Mouse (Mus musculus) spleen, adult 2 months (tissue): ENCODE measurements at regions not wholly inside any gene's neighbourhood (a gene's known extent, or its start where the extent isn't known, plus 50 kb on each side); places are given as distances from the start of the nearest gene placed in this dataset.

Source experiments
- CTCF ChIP-seq: fragments of 200-500 bp; IDR thresholded peaks from 2 replicates; pipeline ENCODE4 v1.5.1; 2011; ENCODE audit warnings: mild to moderate bottlenecking, inconsistent platforms; ENCODE audit not compliant: insufficient read depth, insufficient read length, insufficient replicate concordance; ENCODE audit errors: extremely low read depth
- POLR2A ChIP-seq: fragments of 200-500 bp; IDR thresholded peaks from 2 replicates; pipeline ENCODE4 v1.6.1; 2011; ENCODE audit warnings: low read depth, low read length, inconsistent platforms

DNA sequence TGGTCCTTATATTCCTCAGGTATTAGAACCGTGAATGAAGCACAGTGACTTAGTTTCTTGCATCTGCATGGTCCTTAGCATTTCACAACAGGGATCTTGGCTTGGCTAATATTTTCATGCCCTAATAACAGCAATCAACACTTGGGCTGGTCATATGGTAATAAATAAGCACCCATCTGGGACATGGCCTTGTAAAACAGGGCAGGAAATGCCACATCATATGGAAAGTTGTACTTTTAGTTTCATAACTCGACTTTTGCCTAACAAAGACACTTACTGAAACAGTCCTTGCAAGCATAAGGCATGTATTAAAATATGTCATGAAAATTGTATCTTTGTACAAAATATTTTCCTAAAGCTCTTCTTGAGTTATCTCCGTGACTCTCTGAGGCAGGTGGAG is 175.8 kb upstream of the Prdm1 start:
- no peak for TF ChIP-seq POLR2A
- no peak for TF ChIP-seq CTCF
